8 mouse cellular contexts compared by ENCODE assay signal in genomic region chr16:32658743-32659171, GRCm38 (mm10). TPM values are rescaled to one million over a fixed set of nuclear protein-coding genes. Genes with fewer than 3 reads are reported as not detected.
DNase-seq lines count a peak whose midpoint lies in the region; ATAC-seq and TF ChIP-seq lines count a peak whose summit lies in the region.

No protein-coding gene starts in this region.

- peaks cover 54% of the 10 kb centered on the region for H3K4me1 ChIP-seq in kidney, embryonic 14.5 days (ENCODE audit: control insufficient read depth, insufficient read depth, low read length)
- peaks cover 32% of the 10 kb centered on the region for H3K4me1 ChIP-seq in heart, postnatal 0 days (ENCODE audit: control insufficient read depth, insufficient read depth)
- peaks cover 49% of the 10 kb centered on the region for H3K4me1 ChIP-seq in liver, embryonic 16.5 days (ENCODE audit: control insufficient read depth, low read depth, low read length)

- ATAC-seq in kidney, embryonic 14.5 days (ENCODE audit: low FRiP score, low TSS enrichment): no peak
- ATAC-seq in heart, postnatal 0 days (ENCODE audit: insufficient read depth, low read depth): no peak
- ATAC-seq in liver, embryonic 16.5 days (ENCODE audit: low read depth): no peak

- no peaks in the 10 kb centered on the region for H3K36me3 ChIP-seq in kidney, embryonic 14.5 days (ENCODE audit: control insufficient read depth, insufficient read depth, low read length)
- no peaks in the 10 kb centered on the region for H3K36me3 ChIP-seq in heart, postnatal 0 days (replicated peaks; ENCODE audit: control insufficient read depth, insufficient read depth, low read length)
- H3K36me3 ChIP-seq in liver, embryonic 16.5 days (ENCODE audit: control insufficient read depth, insufficient read depth): no peaks in the 10 kb centered on the region

- H3K9ac ChIP-seq in kidney, embryonic 14.5 days (ENCODE audit: low read depth, low read length): peak overlapping the region; percentile 52
- H3K9ac ChIP-seq in heart, postnatal 0 days (replicated peaks; ENCODE audit: low read depth, low read length): no peak overlapping the region
- H3K9ac ChIP-seq in liver, embryonic 16.5 days (ENCODE audit: low read depth, low read length): no peak overlapping the region; the same call in 1 of the 2 replicates

- WGBS in kidney, embryonic 14.5 days: 5% methylated on average over 11 of the region's 21 CpGs
- 14% methylated on average over 15 of the region's 21 CpGs for WGBS in heart, postnatal 0 days
- 4% methylated on average over 19 of the region's 21 CpGs for WGBS in liver, embryonic 16.5 days (ENCODE audit: insufficient replicate concordance)

- no peak for TF ChIP-seq EP300 in heart, postnatal 0 days (IDR thresholded peaks at IDR 0.05; ENCODE audit: low read depth)

- peak overlapping the region; percentile 62 for H3K4me2 ChIP-seq in kidney, embryonic 14.5 days (replicated peaks; ENCODE audit: low read depth, low read length)
- H3K4me2 ChIP-seq in heart, postnatal 0 days (ENCODE audit: low read depth, low read length): peak overlapping the region; percentile 64
- H3K4me2 ChIP-seq in liver, embryonic 16.5 days (ENCODE audit: low read depth, low read length): peak overlapping the region; percentile 43

- no peaks in the 10 kb centered on the region for H3K27me3 ChIP-seq in kidney, embryonic 14.5 days (ENCODE audit: control insufficient read depth, insufficient read depth, low read length)
- no peaks in the 10 kb centered on the region for H3K27me3 ChIP-seq in heart, postnatal 0 days (ENCODE audit: control insufficient read depth, insufficient read depth, low read length)
- no peaks in the 10 kb centered on the region for H3K27me3 ChIP-seq in liver, embryonic 16.5 days (ENCODE audit: control insufficient read depth, insufficient read depth, low read depth, low read length)

- H3K27ac ChIP-seq in kidney, embryonic 14.5 days (ENCODE audit: low read depth, low read length): 0 out of 2 replicates have a peak overlapping the region, but pooled peaks have one; percentile 47
- no peak overlapping the region for H3K27ac ChIP-seq in heart, postnatal 0 days (ENCODE audit: low read depth)
- no peak overlapping the region for H3K27ac ChIP-seq in liver, embryonic 16.5 days (ENCODE audit: low read length)

- peak overlapping the region; percentile 29 for H3K4me3 ChIP-seq in kidney, embryonic 14.5 days (ENCODE audit: low read length)
- peak overlapping the region; percentile 35 for H3K4me3 ChIP-seq in heart, postnatal 0 days (ENCODE audit: low read depth, low read length)
- H3K4me3 ChIP-seq in liver, embryonic 16.5 days (ENCODE audit: low read depth, low read length): no peak overlapping the region

- DNase-seq in kidney, adult 9 months: no peak
- peak; percentile 21 to 33 for DNase-seq in CD8-positive naive resting alpha-beta T cell, adult 2 months (ENCODE audit: low read depth in 2 of 2, low spot score in 2 of 2)
- peak; percentile 73 to 77 for DNase-seq in cerebellum, adult 18-20 months
- DNase-seq in heart, postnatal 0 days (ENCODE audit: low spot score): no peak
- peak; percentile 47 for DNase-seq in right cerebral cortex, postnatal 4 days
- no peak for DNase-seq in ovary, adult 18-20 months (ENCODE audit: low spot score)

- no peaks in the 10 kb centered on the region for H3K9me3 ChIP-seq in kidney, embryonic 14.5 days (ENCODE audit: control insufficient read depth, low read length)
- H3K9me3 ChIP-seq in heart, postnatal 0 days (replicated peaks; ENCODE audit: control insufficient read depth, low read length): no peaks in the 10 kb centered on the region
- H3K9me3 ChIP-seq in liver, embryonic 16.5 days (replicated peaks; ENCODE audit: control insufficient read depth, low read length): no peaks in the 10 kb centered on the region

- no peak for TF ChIP-seq CTCF in heart, postnatal 0 days (IDR thresholded peaks at IDR 0.05; ENCODE audit: low read depth)

RNA-seq across cellular contexts. Expression of gene Tnk2, which starts 15.1 kb away (rescaled TPM):
- 10.7 and 11.0 TPM in 2 replicates for polyA plus RNA-seq in kidney, embryonic 14.5 days (2014; fragmentation: Nextera tagmentation; extraction: Ambion mirVana)
- 9.4 and 14.2 TPM in 2 replicates for total RNA-seq in heart, postnatal 0 days (2014; rRNA removed; ENCODE audit: low replicate concordance)
- 6.0 and 7.0 TPM in 2 replicates for polyA plus RNA-seq in heart, postnatal 0 days (2015; fragmentation: Nextera tagmentation; extraction: Ambion mirVana)
- polyA plus RNA-seq in liver, embryonic 16.5 days (2015; fragmentation: Nextera tagmentation; extraction: Ambion mirVana): 2.7 and 2.8 TPM in 2 replicates

RNA-seq across cellular contexts. Expression of gene Tfrc, which starts 50.0 kb away (rescaled TPM):
- 38.1 and 62.0 TPM in 2 replicates for polyA plus RNA-seq in kidney, embryonic 14.5 days (2014; fragmentation: Nextera tagmentation; extraction: Ambion mirVana)
- total RNA-seq in heart, postnatal 0 days (2014; rRNA removed; ENCODE audit: low replicate concordance): 35.3 and 71.7 TPM in 2 replicates
- polyA plus RNA-seq in heart, postnatal 0 days (2015; fragmentation: Nextera tagmentation; extraction: Ambion mirVana): 46.5 and 57.1 TPM in 2 replicates
- polyA plus RNA-seq in liver, embryonic 16.5 days (2015; fragmentation: Nextera tagmentation; extraction: Ambion mirVana): 317 and 331 TPM in 2 replicates

Comparison
In these comparisons a context has a peak if more than half of its experiments do, and no peak if none do; other contexts are left out.
1. DNase-seq: peak in CD8-positive naive resting alpha-beta T cell, adult 2 months (2 of 2), cerebellum, adult 18-20 months (2 of 2) and right cerebral cortex, postnatal 4 days (single experiment); none in kidney, adult 9 months (single experiment), heart, postnatal 0 days (single experiment) and ovary, adult 18-20 months (single experiment).
2. Peak in every context shown above with its lines, with median percentiles within 50 percentile points of each other: H3K4me2 ChIP-seq.